ENCODE assay signal across 8 mouse cellular contexts in the genomic region with DNA sequence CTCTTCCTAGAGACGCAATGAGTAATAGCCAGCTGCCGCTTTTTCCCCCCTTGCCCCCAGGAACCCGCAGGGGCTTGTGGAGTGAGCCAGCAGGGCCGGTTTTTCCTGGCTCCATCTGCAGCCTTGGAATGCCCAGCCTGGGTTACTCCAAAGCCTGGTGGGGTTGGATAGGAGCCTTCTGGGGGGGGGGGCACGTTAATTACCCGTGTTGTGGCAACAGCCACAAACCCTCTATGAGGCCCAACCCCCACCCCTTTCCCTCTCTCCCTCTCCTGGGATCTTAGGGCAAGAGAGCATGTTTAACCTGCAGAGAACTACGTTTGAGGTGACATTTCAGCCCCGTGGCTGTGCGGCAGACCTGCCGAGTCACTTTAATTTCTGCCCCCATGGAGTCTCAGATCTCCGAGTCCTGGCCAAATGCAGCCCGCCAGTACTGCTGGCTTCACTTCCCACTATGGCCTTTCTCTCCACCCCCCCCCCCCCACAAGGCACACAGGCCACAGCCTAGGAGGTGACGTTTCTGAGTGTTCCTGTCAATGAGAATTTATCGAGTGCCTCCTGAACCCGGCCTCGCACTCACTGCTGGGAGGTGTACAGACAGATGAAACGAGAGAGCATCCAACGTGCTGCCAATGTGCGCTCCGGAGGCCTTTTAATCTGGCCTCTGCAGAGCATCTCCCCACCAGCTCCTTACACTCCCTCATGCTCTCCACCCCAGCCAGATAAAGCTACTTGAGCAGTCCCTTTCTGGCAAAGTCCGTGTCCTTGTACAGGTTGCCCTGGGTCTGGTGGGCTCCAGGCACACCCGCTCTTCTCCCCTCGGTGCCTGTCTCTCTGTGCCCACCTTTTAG. TPM values are rescaled to one million over a fixed set of nuclear protein-coding genes. Genes with fewer than 3 reads are reported as not detected.
A peak's percentile ranks its signal among the peaks of the same experiment; 100 is the strongest.
DNase-seq lines count a peak whose midpoint lies in the region; ATAC-seq and TF ChIP-seq lines count a peak whose summit lies in the region.

No protein-coding gene starts in this region.

- H3K4me2 ChIP-seq in midbrain, postnatal 0 days (ENCODE audit: low read depth, low read length, poor library complexity, severe bottlenecking): peak overlapping the region; percentile 100

- ATAC-seq in midbrain, postnatal 0 days (ENCODE audit: low FRiP score): no peak
- no peak for ATAC-seq in frontal cortex, adult (ENCODE audit: low TSS enrichment)

- WGBS in forebrain, embryonic 10.5 days: 22% methylated on average over 23 of the region's 23 CpGs
- 19% methylated on average over 23 of the region's 23 CpGs for WGBS in midbrain, postnatal 0 days

- H3K27ac ChIP-seq in ES-Bruce4 (ENCODE audit: insufficient read depth, low read length): no peak overlapping the region
- peak overlapping the region; percentile 96 for H3K27ac ChIP-seq in forebrain, embryonic 10.5 days
- peak overlapping the region; percentile 92 for H3K27ac ChIP-seq in midbrain, postnatal 0 days (ENCODE audit: low read depth, low read length)

- TF ChIP-seq POLR2A in ES-Bruce4 (IDR thresholded peaks at IDR 0.05; ENCODE audit: insufficient read depth, low read length): no peak

- peaks cover 17% of the 10 kb centered on the region for H3K4me1 ChIP-seq in ES-Bruce4 (ENCODE audit: control insufficient read depth, insufficient read depth, low read length)
- H3K4me1 ChIP-seq in forebrain, embryonic 10.5 days: peaks cover 97% of the 10 kb centered on the region
- peaks cover 34% of the 10 kb centered on the region for H3K4me1 ChIP-seq in midbrain, postnatal 0 days (ENCODE audit: insufficient read depth, low read length)

- H3K9ac ChIP-seq in ES-Bruce4 (ENCODE audit: low read depth, poor library complexity, severe bottlenecking): peak overlapping the region; percentile 20; the same call in 1 of the 2 replicates
- no peak overlapping the region for H3K9ac ChIP-seq in midbrain, postnatal 0 days (replicated peaks; ENCODE audit: low read length, poor library complexity, severe bottlenecking)

- TF ChIP-seq CTCF in ES-Bruce4 (IDR thresholded peaks at IDR 0.05; ENCODE audit: low read depth, low read length): no peak
- no peak for TF ChIP-seq CTCF in midbrain, postnatal 0 days (IDR thresholded peaks at IDR 0.05)

- peak overlapping the region; percentile 75 for H3K4me3 ChIP-seq in ES-Bruce4 (ENCODE audit: low read depth, low read length)
- H3K4me3 ChIP-seq in forebrain, embryonic 10.5 days: peak overlapping the region; percentile 82
- no peak overlapping the region for H3K4me3 ChIP-seq in midbrain, postnatal 0 days (ENCODE audit: low read depth, low read length)

- peak; percentile 94 for DNase-seq in heart, adult 11 months
- DNase-seq in heart, postnatal 4 days: no peak
- DNase-seq in forebrain, embryonic 10.5 days (ENCODE audit: extremely low spot score, low spot score): no peak
- DNase-seq in kidney, postnatal 10 days: peak; percentile 64
- DNase-seq in midbrain, postnatal 0 days (ENCODE audit: low spot score): no peak
- DNase-seq in adrenal gland, adult 8-10 months: no peak

- H3K27me3 ChIP-seq in ES-Bruce4 (ENCODE audit: control insufficient read depth, insufficient read depth, low read length, poor library complexity, severe bottlenecking): no peaks in the 10 kb centered on the region
- peaks cover 57% of the 10 kb centered on the region for H3K27me3 ChIP-seq in forebrain, embryonic 10.5 days (ENCODE audit: poor library complexity, severe bottlenecking)
- no peaks in the 10 kb centered on the region for H3K27me3 ChIP-seq in midbrain, postnatal 0 days (ENCODE audit: insufficient read depth, low read length)

- no peak for TF ChIP-seq EP300 in ES-Bruce4 (IDR thresholded peaks at IDR 0.05; ENCODE audit: insufficient read depth, low read depth, low read length)

- no peaks in the 10 kb centered on the region for H3K9me3 ChIP-seq in ES-Bruce4 (replicated peaks; ENCODE audit: control insufficient read depth, insufficient read depth, low read length, poor library complexity, severe bottlenecking)
- no peaks in the 10 kb centered on the region for H3K9me3 ChIP-seq in forebrain, embryonic 10.5 days
- H3K9me3 ChIP-seq in midbrain, postnatal 0 days (ENCODE audit: low read length): no peaks in the 10 kb centered on the region

- H3K36me3 ChIP-seq in ES-Bruce4 (ENCODE audit: control insufficient read depth, insufficient read depth, low read length, poor library complexity, severe bottlenecking): no peaks in the 10 kb centered on the region
- H3K36me3 ChIP-seq in forebrain, embryonic 10.5 days (replicated peaks): no peaks in the 10 kb centered on the region; the same call in 1 of the 2 replicates
- H3K36me3 ChIP-seq in midbrain, postnatal 0 days (ENCODE audit: insufficient read depth, low read length): no peaks in the 10 kb centered on the region

RNA-seq across cellular contexts. Expression of gene Gins2, which starts 49.1 kb away (rescaled TPM):
- total RNA-seq in heart, postnatal 4 days (2021): 10 to 100 TPM; 42.0 to 43.2 TPM
- 51.3 and 52.0 TPM in 2 replicates for polyA plus RNA-seq in ES-Bruce4 (2011; ENCODE audit: insufficient read depth, insufficient read length, low read depth, missing spikeins)
- 154 and 158 TPM in 2 replicates for polyA plus RNA-seq in forebrain, embryonic 10.5 days (2016; fragmentation: Nextera tagmentation; extraction: Ambion mirVana)
- 5.8 and 18.1 TPM in 2 replicates for total RNA-seq in midbrain, postnatal 0 days (2014; rRNA removed)
- 8.4 and 11.3 TPM in 2 replicates for polyA plus RNA-seq in midbrain, postnatal 0 days (2015; fragmentation: Nextera tagmentation; extraction: Ambion mirVana)
- total RNA-seq in adrenal gland, adult 8-10 months (2022): 1 to 10 TPM; 5.2 to 10.0 (median 6.5) TPM

Comparison
In these comparisons a context has a peak if more than half of its experiments do, and no peak if none do; other contexts are left out.
1. DNase-seq: peak in heart, adult 11 months (single experiment) and kidney, postnatal 10 days (single experiment); none in heart, postnatal 4 days (single experiment), forebrain, embryonic 10.5 days (single experiment), midbrain, postnatal 0 days (single experiment) and adrenal gland, adult 8-10 months (single experiment).